Mouse (Mus musculus) adrenal gland, postnatal 0 days (tissue): ENCODE results near the gene Fam160a2. TPM values are rescaled to one million over a fixed set of nuclear protein-coding genes. Genes with fewer than 3 reads are reported as not detected.

Experiments
- polyA plus RNA-seq: library from polyadenylated mRNA; unstranded; fragments of >200 nt; fragmentation: Nextera tagmentation; extraction: Ambion mirVana; gene quantifications from 2 replicates; pipeline ENCODE4 v1.2.1, GENCODE M21; 2015

Gene Fam160a2
- polyA plus RNA-seq, result 14.2 and 22.0 TPM in 2 replicates

GRCm38 (mm10) chr7:105399935-105400624 lies at the start of gene Fam160a2:
TSS of gene Fam160a2 (minus strand) at chr7:105400054.

GRCm38 (mm10) chr7:105425424-105426043 lies 25.7 kb upstream of the Fam160a2 start, which contains the start of gene Cckbr:
TSS of gene Cckbr (plus strand) at chr7:105425731.

GRCm38 (mm10) chr7:105404268-105404667 lies 4.4 kb upstream of the Fam160a2 start, which contains the start of gene Cnga4:
TSS of gene Cnga4 (plus strand) at chr7:105404568.

GRCm38 (mm10) chr7:105374866-105375265 lies 25.0 kb downstream of the Fam160a2 start, which contains the start of gene Gm5901:
TSS of gene Gm5901 (plus strand) at chr7:105375038.

GRCm38 (mm10) chr7:105367930-105368329 lies 31.9 kb downstream of the Fam160a2 start, which contains the start of gene Olfr692:
TSS of gene Olfr692 (plus strand) at chr7:105368230.

GRCm38 (mm10) chr7:105342170-105342569 lies 57.7 kb downstream of the Fam160a2 start, which contains the start of gene Olfr691:
TSS of gene Olfr691 (minus strand) at chr7:105342270.

GRCm38 (mm10) chr7:105334004-105334403 lies 65.8 kb downstream of the Fam160a2 start, which contains the start of gene Olfr690:
TSS of gene Olfr690 (minus strand) at chr7:105334104.

Other genes starting within 250 kb of the Fam160a2 start
- gene Olfr684, start 236.4 kb downstream of the Fam160a2 start, polyA plus RNA-seq, result not detected in 2 replicates
- gene Olfr685, start 214.0 kb downstream of the Fam160a2 start, polyA plus RNA-seq, result not detected in 2 replicates
- not detected in 2 replicates for gene Olfr686, start 192.6 kb downstream of the Fam160a2 start, polyA plus RNA-seq
- gene Olfr688, start 112.0 kb downstream of the Fam160a2 start, polyA plus RNA-seq, result not detected in 2 replicates
- not detected in 2 replicates for gene Olfr689, start 88.9 kb downstream of the Fam160a2 start, polyA plus RNA-seq
- gene Olfr690, start 66.0 kb downstream of the Fam160a2 start, polyA plus RNA-seq, result not detected in 2 replicates
- gene Olfr691, start 57.8 kb downstream of the Fam160a2 start, polyA plus RNA-seq, result not detected in 2 replicates
- gene Olfr692, start 31.8 kb downstream of the Fam160a2 start, polyA plus RNA-seq, result not detected in 2 replicates
- gene Gm5901, start 25.0 kb downstream of the Fam160a2 start, polyA plus RNA-seq, result not detected in 2 replicates
- gene Cnga4, start 4.5 kb upstream of the Fam160a2 start, polyA plus RNA-seq, result 0.08 TPM in 1 of 2 replicates, not detected in the other
- gene Cckbr, start 25.7 kb upstream of the Fam160a2 start, polyA plus RNA-seq, result 0.09 and 0.18 TPM in 2 replicates
- 121 and 164 TPM in 2 replicates for gene Cavin3, start 82.2 kb upstream of the Fam160a2 start, polyA plus RNA-seq
- gene Smpd1, start 154.3 kb upstream of the Fam160a2 start, polyA plus RNA-seq, result 33.8 and 37.9 TPM in 2 replicates
- 50.1 and 91.9 TPM in 2 replicates for gene Apbb1, start 181.6 kb upstream of the Fam160a2 start, polyA plus RNA-seq
- 46.1 and 53.0 TPM in 2 replicates for gene Hpx, start 200.1 kb upstream of the Fam160a2 start, polyA plus RNA-seq
- gene Trim3, start 233.5 kb upstream of the Fam160a2 start, polyA plus RNA-seq, result 21.1 and 25.2 TPM in 2 replicates
- gene Timm10b, start 240.0 kb upstream of the Fam160a2 start, polyA plus RNA-seq, result 274 and 325 TPM in 2 replicates
- gene Arfip2, start 240.4 kb upstream of the Fam160a2 start, polyA plus RNA-seq, result 54.4 and 61.0 TPM in 2 replicates
- 30.4 and 57.6 TPM in 2 replicates for gene Gm45799, start 240.5 kb upstream of the Fam160a2 start, polyA plus RNA-seq